Mouse (Mus musculus): Measurements from ENCODE around the gene Nr6a1. TPM values are rescaled to one million over a fixed set of nuclear protein-coding genes. Genes with fewer than 3 reads are reported as not detected.

The Nr6a1 gene
- polyA plus RNA-seq, 1 experiment from 2014 or later: 6.6 TPM

DNA sequence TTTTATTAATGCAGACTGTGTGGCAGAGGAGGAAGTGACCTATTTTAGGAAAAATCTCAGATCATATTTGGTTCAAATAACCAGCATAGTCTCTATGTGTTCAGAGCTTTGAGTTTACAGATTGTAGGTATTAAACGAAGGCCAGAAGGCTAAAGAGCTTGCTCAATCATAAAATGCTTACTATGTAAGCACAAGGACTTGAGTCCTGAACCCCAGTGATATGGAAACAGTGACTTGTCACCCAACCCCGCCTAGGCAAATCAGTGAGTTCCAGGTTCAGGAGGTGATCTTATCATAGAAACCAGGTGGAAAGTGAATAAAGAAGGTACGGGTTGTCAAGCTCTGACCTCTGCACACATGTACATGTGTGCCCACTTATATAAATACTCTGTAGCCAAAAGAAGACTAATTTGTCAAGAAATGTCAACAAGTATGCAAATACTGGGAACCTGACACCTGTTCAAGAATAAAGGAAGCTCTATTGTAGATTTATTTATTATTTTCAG lies 99.6 kb downstream of the Nr6a1 start:
- Histone ChIP-seq H3K9ac (ENCODE audit: low read depth, low read length) (no peak overlapping the region), H3K27me3 (ENCODE audit: control insufficient read depth, insufficient read depth, low read length) (no peaks in the 10 kb centered on the region), H3K4me2 (replicated peaks; ENCODE audit: low read depth, low read length) (no peak overlapping the region), H3K27ac (ENCODE audit: low read depth, low read length) (no peak overlapping the region), H3K9me3 (ENCODE audit: control insufficient read depth, low read length) (no peaks in the 10 kb centered on the region), H3K4me3 (ENCODE audit: low read depth, low read length) (no peak overlapping the region), H3K4me1 (replicated peaks; ENCODE audit: control insufficient read depth, insufficient read depth, low read length) (no peaks in the 10 kb centered on the region), H3K36me3 (ENCODE audit: control insufficient read depth, insufficient read depth, low read length) (no peaks in the 10 kb centered on the region)
- ATAC-seq (ENCODE audit: low FRiP score) (no peak), DNase-seq (ENCODE audit: low spot score) (no peak)
- WGBS: 84% methylated on average over 3 of the region's 3 CpGs

DNA sequence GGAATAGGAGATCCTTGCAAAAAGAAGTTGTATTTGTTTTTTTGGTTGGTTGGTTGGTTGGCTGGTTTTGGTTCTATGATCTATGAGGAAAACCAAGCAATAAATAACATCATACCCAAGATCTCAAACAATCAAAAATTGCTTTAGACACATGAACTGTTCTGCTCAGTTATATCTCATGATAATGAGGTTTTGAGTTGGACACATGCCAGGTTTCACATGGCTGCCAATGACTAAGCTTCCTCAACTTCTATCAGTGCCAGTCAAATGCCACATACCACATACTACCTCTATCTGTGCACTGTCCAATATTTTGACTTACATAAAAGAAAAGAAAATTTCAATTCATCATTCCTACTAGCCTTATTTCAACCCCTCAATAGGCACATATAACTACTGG lies 101.3 kb downstream of the Nr6a1 start:
- Histone ChIP-seq H3K4me3 (ENCODE audit: low read depth, low read length) (peak overlapping the region; percentile 2; the same call in 1 of the 2 replicates), H3K9ac (ENCODE audit: low read depth, low read length) (no peak overlapping the region), H3K4me1 (replicated peaks; ENCODE audit: control insufficient read depth, insufficient read depth, low read length) (no peaks in the 10 kb centered on the region), H3K9me3 (ENCODE audit: control insufficient read depth, low read length) (no peaks in the 10 kb centered on the region), H3K27me3 (ENCODE audit: control insufficient read depth, insufficient read depth, low read length) (no peaks in the 10 kb centered on the region), H3K36me3 (ENCODE audit: control insufficient read depth, insufficient read depth, low read length) (no peaks in the 10 kb centered on the region), H3K4me2 (replicated peaks; ENCODE audit: low read depth, low read length) (peak overlapping the region; percentile 27), H3K27ac (ENCODE audit: low read depth, low read length) (no peak overlapping the region)
- DNase-seq (ENCODE audit: low spot score) (peak; percentile 38), ATAC-seq (ENCODE audit: low FRiP score) (no peak)

DNA sequence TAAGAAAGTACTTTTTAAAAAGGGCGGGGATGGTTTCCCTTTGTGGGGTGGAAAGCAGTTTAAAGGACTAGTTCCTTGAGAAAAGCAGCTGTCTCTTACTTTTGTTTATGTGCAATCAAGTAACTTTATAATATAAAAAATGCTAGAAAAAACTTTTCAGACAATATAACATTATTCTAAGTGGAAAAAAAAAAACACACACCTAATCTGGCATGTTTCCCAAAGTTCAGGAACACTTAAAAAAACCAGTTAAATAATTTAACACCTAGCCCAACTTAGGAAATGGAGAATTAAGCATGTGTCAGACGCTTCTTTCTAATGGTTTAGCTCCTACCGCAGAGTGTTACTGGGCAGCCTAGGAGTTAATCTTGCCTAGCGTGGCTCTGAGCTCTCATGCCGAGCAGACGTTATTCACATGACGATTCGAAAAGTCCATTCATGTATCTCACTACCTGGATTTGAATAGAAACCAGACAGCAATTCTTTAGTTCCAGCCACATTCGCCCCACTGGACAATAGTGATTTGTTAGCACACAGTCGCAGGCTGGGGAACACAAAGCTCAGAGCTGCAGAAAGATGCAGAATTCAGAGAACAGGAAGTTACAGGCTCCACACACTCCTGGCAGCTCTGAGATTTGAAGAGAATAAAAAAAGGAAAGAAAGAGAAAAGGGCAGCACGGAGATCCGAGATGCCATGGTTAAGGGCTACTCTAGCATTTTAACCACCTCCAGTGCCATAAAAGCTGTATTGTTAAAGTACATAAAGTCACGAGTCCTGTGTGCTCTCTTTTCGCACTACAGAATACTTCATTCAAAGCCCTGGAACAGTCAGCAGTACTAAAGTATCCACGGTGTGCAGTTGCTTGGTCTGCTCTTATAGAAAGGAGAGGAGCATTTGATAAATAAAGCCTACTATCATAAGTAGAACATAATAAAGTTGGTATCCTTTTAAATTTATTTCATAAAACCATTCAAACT lies 102.4 kb downstream of the Nr6a1 start:
- peak; percentile 78 for DNase-seq (ENCODE audit: low spot score)
- no peaks in the 10 kb centered on the region for H3K9me3 ChIP-seq (ENCODE audit: control insufficient read depth, low read length)
- peak overlapping the region; percentile 73 for H3K9ac ChIP-seq (ENCODE audit: low read depth, low read length)
- WGBS: 7% methylated on average over 15 of the region's 15 CpGs
- peak overlapping the region; percentile 94 for H3K27ac ChIP-seq (ENCODE audit: low read depth, low read length)
- no peaks in the 10 kb centered on the region for H3K4me1 ChIP-seq (replicated peaks; ENCODE audit: control insufficient read depth, insufficient read depth, low read length)
- ATAC-seq (ENCODE audit: low FRiP score): peak; percentile 57
- no peaks in the 10 kb centered on the region for H3K27me3 ChIP-seq (ENCODE audit: control insufficient read depth, insufficient read depth, low read length)
- no peaks in the 10 kb centered on the region for H3K36me3 ChIP-seq (ENCODE audit: control insufficient read depth, insufficient read depth, low read length)
- H3K4me2 ChIP-seq (replicated peaks; ENCODE audit: low read depth, low read length): peak overlapping the region; percentile 53
- peak overlapping the region; percentile 52 for H3K4me3 ChIP-seq (ENCODE audit: low read depth, low read length)

DNA sequence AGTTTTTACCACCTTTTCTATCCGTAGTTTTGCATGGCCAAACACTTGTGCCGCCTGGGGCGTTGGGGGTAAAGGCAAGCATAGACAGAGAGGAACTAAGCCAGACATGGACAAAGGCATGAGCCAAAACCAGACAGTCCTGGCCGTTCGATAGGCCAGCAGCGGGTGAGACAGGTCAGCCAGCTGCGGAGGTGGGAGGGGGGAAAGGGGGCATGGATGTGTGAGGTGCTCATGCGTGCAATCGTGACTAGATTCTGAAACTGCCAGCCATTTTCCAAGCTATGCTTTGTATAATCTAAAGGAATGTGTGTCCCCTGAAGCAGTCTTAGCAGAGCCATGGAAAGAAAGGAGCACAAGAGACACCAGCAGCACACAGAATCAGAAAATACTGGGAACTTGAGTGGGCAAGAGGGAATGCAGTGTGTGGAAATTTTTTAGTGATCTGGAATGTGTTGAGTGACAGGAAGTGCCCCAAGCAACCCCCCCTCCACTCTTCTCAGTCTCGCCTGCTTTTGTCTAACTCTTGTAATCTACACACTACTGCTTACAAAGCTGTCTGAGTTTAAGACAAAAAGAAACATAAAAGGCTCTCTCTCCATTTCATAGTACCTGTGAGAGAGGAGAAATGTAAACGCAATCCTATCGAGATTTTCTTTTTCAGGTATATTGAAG lies 103.4 kb downstream of the Nr6a1 start:
- Histone ChIP-seq H3K9ac (ENCODE audit: low read depth, low read length) (peak overlapping the region; percentile 81), H3K4me2 (replicated peaks; ENCODE audit: low read depth, low read length) (peak overlapping the region; percentile 50), H3K4me3 (ENCODE audit: low read depth, low read length) (peak overlapping the region; percentile 52), H3K36me3 (ENCODE audit: control insufficient read depth, insufficient read depth, low read length) (no peaks in the 10 kb centered on the region), H3K27ac (ENCODE audit: low read depth, low read length) (peak overlapping the region; percentile 97), H3K9me3 (ENCODE audit: control insufficient read depth, low read length) (no peaks in the 10 kb centered on the region), H3K27me3 (ENCODE audit: control insufficient read depth, insufficient read depth, low read length) (no peaks in the 10 kb centered on the region), H3K4me1 (replicated peaks; ENCODE audit: control insufficient read depth, insufficient read depth, low read length) (no peaks in the 10 kb centered on the region)
- DNase-seq (ENCODE audit: low spot score) (peak; percentile 87), ATAC-seq (ENCODE audit: low FRiP score) (peak; percentile 94)
- WGBS: 5% methylated on average over 12 of the region's 12 CpGs

DNA sequence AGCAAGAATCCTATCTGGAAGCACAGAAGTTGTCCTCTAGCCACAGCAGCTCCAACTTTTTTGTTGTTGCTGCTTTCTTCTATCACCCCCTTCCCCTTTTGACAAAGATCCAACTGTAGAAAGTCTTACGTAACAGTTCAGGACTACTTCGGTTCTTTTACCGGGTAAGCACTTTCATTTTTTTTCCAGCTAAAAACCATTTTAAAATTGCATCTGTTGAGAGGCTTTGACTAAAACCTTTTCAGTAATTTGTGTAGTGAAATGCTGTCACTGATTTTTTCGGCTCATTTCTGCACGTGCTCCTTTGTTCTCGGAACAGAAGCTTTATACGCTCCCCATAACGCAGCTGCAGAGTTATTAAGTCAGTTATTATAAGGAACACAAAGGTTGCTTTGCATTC lies 104.1 kb downstream of the Nr6a1 start:
- no peaks in the 10 kb centered on the region for H3K9me3 ChIP-seq (ENCODE audit: control insufficient read depth, low read length)
- no peaks in the 10 kb centered on the region for H3K4me1 ChIP-seq (replicated peaks; ENCODE audit: control insufficient read depth, insufficient read depth, low read length)
- H3K27ac ChIP-seq (ENCODE audit: low read depth, low read length): peak overlapping the region; percentile 97
- H3K4me3 ChIP-seq (ENCODE audit: low read depth, low read length): peak overlapping the region; percentile 52
- peak; percentile 59 for DNase-seq (ENCODE audit: low spot score)
- 23% methylated on average over 8 of the region's 8 CpGs for WGBS
- peak overlapping the region; percentile 50 for H3K4me2 ChIP-seq (replicated peaks; ENCODE audit: low read depth, low read length)
- H3K27me3 ChIP-seq (ENCODE audit: control insufficient read depth, insufficient read depth, low read length): no peaks in the 10 kb centered on the region
- no peaks in the 10 kb centered on the region for H3K36me3 ChIP-seq (ENCODE audit: control insufficient read depth, insufficient read depth, low read length)
- no peak for ATAC-seq (ENCODE audit: low FRiP score)
- H3K9ac ChIP-seq (ENCODE audit: low read depth, low read length): peak overlapping the region; percentile 81

DNA sequence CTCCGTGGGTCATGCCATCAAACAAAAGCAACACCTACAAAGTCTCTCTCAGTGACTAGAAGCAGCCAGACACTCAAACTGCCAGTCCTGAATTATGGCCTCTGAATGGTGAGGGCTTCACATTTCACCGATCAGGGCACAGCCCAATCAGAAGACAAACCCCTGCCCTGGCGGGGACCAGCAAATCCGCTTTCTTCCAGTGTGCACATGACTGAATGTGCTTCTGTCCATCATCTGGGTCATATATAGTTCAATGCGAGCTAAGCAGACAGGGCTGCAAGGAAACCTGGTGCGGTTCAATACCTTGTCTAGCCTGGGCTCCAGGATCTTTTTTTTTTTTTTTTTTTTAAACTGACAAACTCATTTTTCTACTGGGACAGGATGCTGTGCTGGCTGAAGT lies 104.5 kb downstream of the Nr6a1 start:
- 9% methylated on average over 6 of the region's 6 CpGs for WGBS
- peak; percentile 89 for ATAC-seq (ENCODE audit: low FRiP score)
- H3K4me2 ChIP-seq (replicated peaks; ENCODE audit: low read depth, low read length): peak overlapping the region; percentile 50
- peak; percentile 84 for DNase-seq (ENCODE audit: low spot score)
- H3K9me3 ChIP-seq (ENCODE audit: control insufficient read depth, low read length): no peaks in the 10 kb centered on the region
- peak overlapping the region; percentile 97 for H3K27ac ChIP-seq (ENCODE audit: low read depth, low read length)
- H3K36me3 ChIP-seq (ENCODE audit: control insufficient read depth, insufficient read depth, low read length): no peaks in the 10 kb centered on the region
- H3K9ac ChIP-seq (ENCODE audit: low read depth, low read length): peak overlapping the region; percentile 81
- H3K4me3 ChIP-seq (ENCODE audit: low read depth, low read length): peak overlapping the region; percentile 52
- H3K4me1 ChIP-seq (replicated peaks; ENCODE audit: control insufficient read depth, insufficient read depth, low read length): no peaks in the 10 kb centered on the region
- no peaks in the 10 kb centered on the region for H3K27me3 ChIP-seq (ENCODE audit: control insufficient read depth, insufficient read depth, low read length)

DNA sequence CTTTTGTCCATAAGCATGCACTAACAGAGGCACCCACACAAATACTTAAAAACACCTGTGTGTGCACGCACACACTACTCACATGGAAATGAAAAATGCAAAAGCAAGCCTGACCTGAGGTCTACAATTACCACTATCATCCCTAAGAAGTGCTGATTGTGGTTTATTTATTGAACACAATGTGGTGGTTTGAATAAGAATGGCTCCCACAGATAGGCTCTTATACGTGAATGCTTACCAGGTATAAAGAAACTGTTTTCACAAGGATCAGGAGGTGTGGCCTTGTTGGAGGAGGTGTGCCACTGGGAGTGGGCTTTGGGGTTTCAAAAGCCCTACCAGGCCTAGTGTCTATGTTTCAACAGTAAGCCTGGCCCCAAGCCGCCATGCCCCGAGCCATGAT lies 110.0 kb downstream of the Nr6a1 start:
- ATAC-seq (ENCODE audit: low FRiP score) (no peak), DNase-seq (ENCODE audit: low spot score) (no peak)
- Histone ChIP-seq H3K27me3 (ENCODE audit: control insufficient read depth, insufficient read depth, low read length) (no peaks in the 10 kb centered on the region), H3K9me3 (ENCODE audit: control insufficient read depth, low read length) (no peaks in the 10 kb centered on the region), H3K4me1 (replicated peaks; ENCODE audit: control insufficient read depth, insufficient read depth, low read length) (no peaks in the 10 kb centered on the region), H3K36me3 (ENCODE audit: control insufficient read depth, insufficient read depth, low read length) (no peaks in the 10 kb centered on the region), H3K4me2 (replicated peaks; ENCODE audit: low read depth, low read length) (no peak overlapping the region), H3K27ac (ENCODE audit: low read depth, low read length) (no peak overlapping the region), H3K4me3 (ENCODE audit: low read depth, low read length) (no peak overlapping the region), H3K9ac (ENCODE audit: low read depth, low read length) (no peak overlapping the region)
- 76% methylated on average over 4 of the region's 4 CpGs for WGBS

DNA sequence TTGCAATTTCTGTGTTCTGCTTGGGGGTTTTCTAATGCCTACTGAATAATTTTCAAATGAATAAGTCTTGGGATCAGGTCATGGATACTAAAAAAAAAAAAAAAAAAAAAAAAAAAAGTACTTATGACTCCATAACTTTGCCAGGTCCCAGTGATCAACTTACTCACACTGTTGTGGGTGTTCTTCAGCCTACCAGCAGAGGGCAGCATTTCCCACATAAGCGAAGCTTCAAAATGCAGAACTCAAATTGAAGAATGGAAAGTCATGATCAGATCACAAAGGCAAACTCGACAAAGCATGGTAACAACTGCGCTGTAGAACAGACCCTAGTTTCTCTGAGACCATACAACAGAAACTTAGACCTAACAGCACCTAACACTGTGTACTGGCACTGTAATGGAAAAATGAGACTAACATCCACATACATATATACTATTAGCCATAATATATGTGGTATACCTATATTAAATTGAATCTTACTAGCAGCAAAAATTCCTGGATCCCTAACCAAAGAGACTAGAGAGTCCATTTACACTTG lies 130.3 kb downstream of the Nr6a1 start:
- Histone ChIP-seq H3K9me3 (ENCODE audit: control insufficient read depth, low read length) (no peaks in the 10 kb centered on the region), H3K27me3 (ENCODE audit: control insufficient read depth, insufficient read depth, low read length) (no peaks in the 10 kb centered on the region), H3K27ac (ENCODE audit: low read depth, low read length) (no peak overlapping the region), H3K4me2 (replicated peaks; ENCODE audit: low read depth, low read length) (no peak overlapping the region), H3K4me1 (replicated peaks; ENCODE audit: control insufficient read depth, insufficient read depth, low read length) (no peaks in the 10 kb centered on the region), H3K9ac (ENCODE audit: low read depth, low read length) (no peak overlapping the region), H3K36me3 (ENCODE audit: control insufficient read depth, insufficient read depth, low read length) (no peaks in the 10 kb centered on the region), H3K4me3 (ENCODE audit: low read depth, low read length) (no peak overlapping the region)
- ATAC-seq (ENCODE audit: low FRiP score) (0 out of 2 replicates have a peak, but pooled peaks have one; percentile 43), DNase-seq (ENCODE audit: low spot score) (peak; percentile 80)
- 26% methylated on average over 3 of the region's 3 CpGs for WGBS

Data from hindbrain, embryonic 11.5 days (tissue).